Mouse (Mus musculus): ENCODE measurements around the gene 1700029I15Rik. TPM values are rescaled to one million over a fixed set of nuclear protein-coding genes. Genes with fewer than 3 reads are reported as not detected.

The 1700029I15Rik gene
- polyA plus RNA-seq, 1 experiment from 2014 or later = 2.7 TPM

DNA sequence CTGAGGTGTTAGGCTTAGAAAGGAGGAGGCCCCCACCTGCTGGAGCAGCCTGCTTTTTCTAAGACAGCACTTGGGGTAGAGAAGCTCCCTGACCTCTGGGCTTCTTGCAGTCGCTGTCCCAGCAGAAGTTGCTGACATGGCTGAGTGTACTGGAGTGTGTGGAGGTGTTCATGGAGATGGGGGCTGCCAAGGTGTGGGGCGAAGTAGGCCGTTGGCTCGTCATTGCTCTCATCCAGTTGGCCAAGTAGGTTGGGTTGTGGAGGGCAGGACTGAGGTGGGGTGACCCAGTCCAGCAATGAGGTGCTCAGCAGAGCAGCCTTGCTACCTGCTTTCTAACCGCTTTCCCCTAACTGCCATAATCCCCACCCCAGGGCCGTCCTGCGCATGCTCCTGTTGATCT is 5.0 kb upstream of the 1700029I15Rik start:
- Histone ChIP-seq H3K36me3 (peaks cover 50% of the 10 kb centered on the region), H3K27ac (no peak overlapping the region), H3K4me1 (peaks cover 20% of the 10 kb centered on the region), H3K4me3 (no peak overlapping the region), H3K9me3 (no peaks in the 10 kb centered on the region), H3K27me3 (ENCODE audit: insufficient read depth, poor library complexity, severe bottlenecking) (peaks cover 17% of the 10 kb centered on the region)
- no peak for DNase-seq (ENCODE audit: low spot score)
- 89% methylated on average over 7 of the region's 7 CpGs for WGBS

DNA sequence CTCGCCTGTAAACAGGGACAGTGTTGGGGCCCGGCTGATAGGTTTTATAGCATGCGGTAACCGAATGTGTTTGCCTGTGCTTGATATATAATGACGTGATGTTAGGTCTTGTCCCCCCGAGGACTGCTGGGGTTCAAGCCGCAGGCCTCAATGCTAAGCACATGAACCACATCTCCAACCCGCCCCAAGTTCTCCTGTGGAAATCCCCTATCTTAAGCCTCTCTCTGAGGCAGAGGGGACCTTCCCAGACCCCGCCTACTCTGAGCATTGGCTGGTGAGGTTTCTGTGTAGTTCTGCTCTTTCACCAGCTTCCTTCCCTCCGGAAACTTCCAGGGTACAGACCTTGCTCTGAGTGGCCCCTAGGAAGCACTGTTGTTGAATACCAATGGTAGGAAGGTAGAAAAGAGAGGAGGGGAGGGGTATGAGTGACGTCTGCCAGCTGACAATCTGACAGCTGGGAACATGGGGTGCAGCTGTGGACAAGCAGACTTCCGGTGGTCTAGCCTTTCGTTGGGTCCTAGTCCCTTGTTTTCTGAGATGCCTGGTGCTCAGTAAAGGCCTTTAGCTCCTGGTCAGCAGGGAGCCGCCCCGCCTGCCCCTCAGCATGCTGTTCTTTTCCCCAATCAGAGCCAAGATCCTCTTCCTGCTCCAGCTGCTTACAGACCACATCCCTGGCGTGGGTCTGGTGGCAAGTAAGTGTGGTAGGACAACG is 2.4 kb upstream of the 1700029I15Rik start:
- H3K27ac ChIP-seq = no peak overlapping the region
- no peak for DNase-seq (ENCODE audit: low spot score)
- WGBS = 80% methylated on average over 17 of the region's 17 CpGs
- no peaks in the 10 kb centered on the region for H3K27me3 ChIP-seq (ENCODE audit: insufficient read depth, poor library complexity, severe bottlenecking)
- H3K4me1 ChIP-seq = peaks cover 16% of the 10 kb centered on the region
- no peaks in the 10 kb centered on the region for H3K9me3 ChIP-seq
- H3K4me3 ChIP-seq = no peak overlapping the region
- H3K36me3 ChIP-seq = peaks cover 72% of the 10 kb centered on the region

DNA sequence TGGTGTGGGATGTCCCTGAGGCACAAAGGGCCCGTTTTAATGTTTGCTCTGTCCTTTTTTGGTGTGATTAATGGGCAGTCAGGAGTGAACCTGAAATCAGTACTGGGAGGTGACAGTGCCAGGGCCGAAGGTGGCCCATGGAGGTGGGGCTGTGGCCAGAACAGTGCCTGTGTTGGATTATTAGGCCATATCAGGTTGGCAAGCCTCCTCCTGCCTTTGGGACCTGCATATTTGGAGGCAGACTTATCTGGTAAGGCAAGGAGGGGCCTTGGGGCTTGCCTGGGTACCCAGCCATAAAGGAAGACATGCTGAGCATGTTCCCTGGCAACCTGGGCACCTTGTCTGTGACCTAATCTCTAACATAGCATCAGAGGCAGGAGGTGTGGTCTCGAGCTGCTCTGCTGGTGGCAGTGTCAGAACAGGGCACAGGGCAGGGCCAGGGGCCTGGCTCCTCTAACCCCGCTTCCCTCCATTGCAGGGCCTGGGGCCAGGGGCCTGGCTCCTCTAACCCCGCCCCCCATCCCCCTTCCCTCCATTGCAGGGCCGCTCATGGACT is 1.8 kb upstream of the 1700029I15Rik start:
- 77% methylated on average over 6 of the region's 6 CpGs for WGBS
- Histone ChIP-seq H3K9me3 (no peaks in the 10 kb centered on the region), H3K27ac (no peak overlapping the region), H3K36me3 (peaks cover 78% of the 10 kb centered on the region), H3K4me3 (no peak overlapping the region), H3K27me3 (ENCODE audit: insufficient read depth, poor library complexity, severe bottlenecking) (0 out of 2 replicates have a peak, but pooled peaks cover 5% of the 10 kb centered on the region), H3K4me1 (peaks cover 17% of the 10 kb centered on the region)
- DNase-seq (ENCODE audit: low spot score) = no peak

DNA sequence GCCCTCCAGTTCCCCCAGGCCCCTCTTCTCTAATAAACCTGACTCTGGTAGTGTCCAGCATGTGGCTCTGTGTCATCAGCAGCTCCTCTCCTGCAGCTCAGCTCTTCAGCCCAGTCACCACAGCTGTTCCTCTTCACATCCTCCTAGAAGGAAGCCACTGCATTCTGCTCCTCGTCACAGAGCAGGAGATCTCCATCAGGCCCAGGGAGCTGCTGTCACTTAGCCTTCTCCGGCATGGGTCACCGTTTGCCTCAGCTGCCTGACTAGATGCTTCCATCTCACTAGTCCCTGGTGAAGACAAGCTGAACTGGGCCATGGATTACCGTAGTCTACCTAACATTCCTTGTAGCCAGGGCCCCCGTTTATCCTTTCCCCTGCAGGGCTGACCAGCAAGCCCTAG is 1.2 kb upstream of the 1700029I15Rik start:
- WGBS = 80% methylated on average over 5 of the region's 5 CpGs
- Histone ChIP-seq H3K4me1 (peaks cover 13% of the 10 kb centered on the region), H3K27ac (no peak overlapping the region), H3K36me3 (peaks cover 84% of the 10 kb centered on the region), H3K27me3 (ENCODE audit: insufficient read depth, poor library complexity, severe bottlenecking) (peaks cover 9% of the 10 kb centered on the region; the same call in 1 of the 2 replicates), H3K4me3 (no peak overlapping the region), H3K9me3 (no peaks in the 10 kb centered on the region)
- no peak for DNase-seq (ENCODE audit: low spot score)

DNA sequence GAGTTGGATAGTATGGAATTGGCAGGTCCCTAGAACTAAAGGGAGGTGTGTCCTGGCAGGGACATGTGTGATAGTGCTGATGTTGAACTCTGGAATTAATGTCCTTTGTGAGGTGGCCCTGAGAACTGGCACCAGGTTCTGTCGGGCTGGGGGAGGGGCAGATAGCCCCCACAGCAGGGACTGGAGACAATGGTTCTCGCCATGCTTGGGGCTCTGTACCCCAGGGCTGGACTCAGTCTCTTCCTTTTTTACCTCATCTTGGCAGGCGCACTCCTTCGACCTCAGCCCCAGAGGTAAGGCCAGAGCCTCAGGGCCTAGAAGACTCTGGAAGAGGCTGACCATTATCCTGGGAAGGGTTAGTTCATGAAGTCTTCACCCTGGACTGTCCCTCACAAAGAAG is 421 bp downstream of the 1700029I15Rik start:
- peaks cover 12% of the 10 kb centered on the region for H3K4me1 ChIP-seq
- H3K4me3 ChIP-seq = no peak overlapping the region
- no peak for DNase-seq (ENCODE audit: low spot score)
- H3K36me3 ChIP-seq = peaks cover 90% of the 10 kb centered on the region
- no peaks in the 10 kb centered on the region for H3K9me3 ChIP-seq
- H3K27me3 ChIP-seq (ENCODE audit: insufficient read depth, poor library complexity, severe bottlenecking) = peaks cover 25% of the 10 kb centered on the region
- WGBS = 84% methylated on average over 4 of the region's 4 CpGs
- no peak overlapping the region for H3K27ac ChIP-seq

DNA sequence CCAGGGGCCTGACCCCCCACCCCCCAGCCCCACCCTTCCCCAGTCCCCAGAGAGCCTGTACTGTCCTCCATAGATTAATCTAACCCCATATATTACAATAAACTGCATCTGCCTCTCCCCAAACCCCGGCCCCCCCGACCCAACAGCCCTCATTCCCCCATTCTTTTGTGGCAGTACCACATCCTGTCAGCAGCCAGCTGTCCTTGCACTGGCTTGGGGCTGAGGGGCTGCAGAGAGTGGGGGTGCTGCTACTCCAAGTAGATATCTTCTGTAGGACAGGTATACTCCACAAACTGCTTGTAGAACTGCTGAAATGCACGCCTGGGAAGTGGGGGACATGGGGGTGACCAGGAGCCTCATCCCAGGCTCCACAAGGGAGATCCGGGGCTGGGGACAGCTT is 1.8 kb downstream of the 1700029I15Rik start:
- Histone ChIP-seq H3K27ac (no peak overlapping the region), H3K36me3 (peaks cover 78% of the 10 kb centered on the region), H3K9me3 (no peaks in the 10 kb centered on the region), H3K4me3 (no peak overlapping the region), H3K27me3 (ENCODE audit: insufficient read depth, poor library complexity, severe bottlenecking) (peaks cover 32% of the 10 kb centered on the region), H3K4me1 (peaks cover 26% of the 10 kb centered on the region)
- 77% methylated on average over 4 of the region's 4 CpGs for WGBS
- DNase-seq (ENCODE audit: low spot score) = no peak

DNA sequence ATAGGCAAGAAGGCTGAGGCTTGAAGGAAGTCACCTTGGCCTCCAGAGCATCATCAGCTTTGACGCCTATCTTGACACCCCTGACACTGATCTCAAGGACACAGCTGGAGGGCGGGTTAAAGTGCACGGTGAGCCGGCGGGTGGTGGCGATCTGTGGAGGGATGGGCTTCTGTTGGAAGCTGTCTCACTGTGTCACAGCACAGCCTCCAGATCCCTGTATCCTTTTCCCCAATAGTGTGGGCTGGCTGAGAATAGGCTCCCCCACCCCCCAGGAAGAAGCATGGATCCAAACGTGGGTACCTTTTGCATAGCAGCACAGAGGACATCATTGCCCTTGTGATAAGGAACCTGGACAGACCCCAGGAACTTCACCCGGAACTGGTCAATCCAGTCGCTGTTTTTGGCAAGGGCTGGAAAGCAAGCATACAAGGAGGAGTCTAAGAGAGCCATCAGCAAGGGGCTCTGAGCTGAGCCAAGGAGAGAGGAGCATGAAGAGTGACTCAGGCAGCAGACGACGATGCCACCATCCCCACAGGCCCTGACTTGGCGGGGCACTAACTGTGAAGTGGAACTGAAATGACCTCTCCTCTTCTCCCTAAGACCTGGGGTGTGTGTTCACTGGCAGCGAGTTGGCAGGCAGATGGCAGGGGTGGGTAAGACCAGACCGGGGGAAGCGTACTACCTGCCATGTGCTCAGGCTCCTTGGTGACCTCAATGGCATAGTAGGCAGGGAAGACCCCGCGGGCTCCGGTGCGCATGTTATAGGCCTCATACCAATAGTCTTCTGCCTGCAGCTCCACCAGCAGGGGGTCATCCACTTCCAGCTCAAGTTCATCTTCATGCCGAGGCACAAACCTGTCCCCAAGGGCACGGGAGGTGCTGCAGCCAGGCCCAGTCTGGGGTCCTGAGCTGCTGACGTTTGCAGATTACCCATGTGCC is 3.0 kb downstream of the 1700029I15Rik start:
- H3K4me3 ChIP-seq = no peak overlapping the region
- H3K27ac ChIP-seq = no peak overlapping the region
- H3K9me3 ChIP-seq = no peaks in the 10 kb centered on the region
- peaks cover 36% of the 10 kb centered on the region for H3K27me3 ChIP-seq (ENCODE audit: insufficient read depth, poor library complexity, severe bottlenecking)
- WGBS = 65% methylated on average over 22 of the region's 22 CpGs
- DNase-seq (ENCODE audit: low spot score) = no peak
- peaks cover 65% of the 10 kb centered on the region for H3K36me3 ChIP-seq
- peaks cover 39% of the 10 kb centered on the region for H3K4me1 ChIP-seq

DNA sequence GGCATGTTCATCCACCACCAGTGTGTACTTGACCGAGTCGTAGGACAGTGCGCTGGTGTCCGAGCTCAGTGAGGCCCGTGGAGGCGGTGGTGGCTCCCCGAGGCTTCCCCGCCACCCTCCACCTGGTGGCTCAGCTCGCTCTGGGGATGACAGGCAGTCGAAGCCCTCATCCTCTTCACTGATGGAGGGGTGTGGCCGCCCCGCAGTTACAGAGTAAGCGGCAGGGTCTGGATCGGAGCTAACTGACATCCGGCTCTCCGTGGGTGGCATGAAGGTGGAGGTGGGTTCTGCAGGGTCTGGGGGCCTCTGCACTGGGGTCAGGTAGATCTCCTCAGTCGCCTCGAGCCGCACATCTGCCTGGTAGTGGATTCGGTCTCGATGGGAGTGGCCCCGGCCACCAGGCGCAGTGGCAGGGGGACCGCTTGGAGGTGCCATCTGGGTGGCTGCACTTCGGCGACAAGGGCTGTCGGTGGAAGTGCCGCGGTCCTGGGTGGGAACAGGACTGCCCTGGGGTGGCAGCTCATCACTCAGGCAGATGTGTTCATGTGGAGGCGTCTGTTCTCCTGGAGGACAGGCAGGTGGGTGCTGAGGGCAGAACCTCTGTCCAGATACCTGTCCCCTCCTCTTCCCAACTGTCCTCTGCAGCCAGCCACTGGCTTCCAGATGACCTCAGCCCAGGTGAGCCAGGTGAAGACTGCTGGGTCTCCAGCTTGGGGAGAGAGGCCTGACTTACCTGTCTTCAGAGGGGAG is 4.7 kb downstream of the 1700029I15Rik start:
- Histone ChIP-seq H3K4me1 (peaks cover 54% of the 10 kb centered on the region), H3K27ac (no peak overlapping the region; the same call in 1 of the 2 replicates), H3K9me3 (no peaks in the 10 kb centered on the region), H3K4me3 (no peak overlapping the region), H3K27me3 (ENCODE audit: insufficient read depth, poor library complexity, severe bottlenecking) (peaks cover 52% of the 10 kb centered on the region), H3K36me3 (peaks cover 50% of the 10 kb centered on the region)
- 80% methylated on average over 30 of the region's 30 CpGs for WGBS
- DNase-seq (ENCODE audit: low spot score) = no peak

DNA sequence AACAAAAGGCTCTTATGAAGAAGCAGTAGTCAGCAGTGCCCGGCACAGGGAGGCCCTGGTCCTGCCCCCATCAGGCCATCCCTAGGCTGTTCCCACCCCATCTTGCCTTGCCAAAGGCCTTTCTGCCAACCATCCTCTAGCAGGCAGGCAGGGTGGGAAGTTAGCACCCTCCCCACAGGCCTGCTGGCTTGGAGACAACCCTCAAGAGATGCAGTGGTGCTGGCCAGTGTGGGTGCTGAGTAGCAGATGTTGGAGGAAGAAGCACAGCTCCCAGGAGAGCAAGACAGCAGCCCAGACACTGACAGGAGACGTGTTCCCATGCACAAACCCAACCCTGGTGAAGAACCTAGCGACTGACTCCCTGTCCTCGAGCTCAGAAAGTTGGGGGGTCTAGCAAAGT is 5.3 kb downstream of the 1700029I15Rik start:
- peaks cover 61% of the 10 kb centered on the region for H3K4me1 ChIP-seq
- DNase-seq (ENCODE audit: low spot score) = no peak
- peaks cover 45% of the 10 kb centered on the region for H3K36me3 ChIP-seq
- no peaks in the 10 kb centered on the region for H3K9me3 ChIP-seq
- H3K27me3 ChIP-seq (ENCODE audit: insufficient read depth, poor library complexity, severe bottlenecking) = peaks cover 58% of the 10 kb centered on the region
- no peak overlapping the region for H3K27ac ChIP-seq
- H3K4me3 ChIP-seq = no peak overlapping the region
- 81% methylated on average over 4 of the region's 4 CpGs for WGBS

DNA sequence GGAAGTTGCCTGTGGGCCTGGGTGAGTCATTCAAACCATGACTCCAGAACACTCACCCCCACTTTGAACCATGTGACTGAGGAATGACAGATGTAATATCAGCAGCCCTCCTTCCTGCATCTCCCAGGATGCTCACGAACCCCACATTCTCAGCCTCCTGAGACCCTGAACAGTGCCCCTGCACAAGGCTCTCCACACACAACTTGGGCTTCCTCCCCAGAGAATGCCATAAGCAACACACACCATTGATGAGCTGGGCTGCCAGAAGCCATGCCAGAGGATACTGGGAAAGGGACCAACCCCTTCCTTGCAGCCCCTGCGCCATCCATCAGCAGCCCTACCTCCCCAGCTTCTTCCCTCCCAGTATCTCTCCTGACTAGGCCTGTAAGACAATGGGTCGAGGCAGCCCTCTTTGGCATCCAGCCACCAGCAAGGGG is 5.8 kb downstream of the 1700029I15Rik start:
- no peaks in the 10 kb centered on the region for H3K9me3 ChIP-seq
- H3K27ac ChIP-seq = no peak overlapping the region
- 62% methylated on average over 3 of the region's 3 CpGs for WGBS
- H3K27me3 ChIP-seq (ENCODE audit: insufficient read depth, poor library complexity, severe bottlenecking) = peaks cover 63% of the 10 kb centered on the region
- no peak for DNase-seq (ENCODE audit: low spot score)
- H3K4me3 ChIP-seq = peak overlapping the region; percentile 72
- H3K36me3 ChIP-seq = peaks cover 41% of the 10 kb centered on the region
- peaks cover 65% of the 10 kb centered on the region for H3K4me1 ChIP-seq

DNA sequence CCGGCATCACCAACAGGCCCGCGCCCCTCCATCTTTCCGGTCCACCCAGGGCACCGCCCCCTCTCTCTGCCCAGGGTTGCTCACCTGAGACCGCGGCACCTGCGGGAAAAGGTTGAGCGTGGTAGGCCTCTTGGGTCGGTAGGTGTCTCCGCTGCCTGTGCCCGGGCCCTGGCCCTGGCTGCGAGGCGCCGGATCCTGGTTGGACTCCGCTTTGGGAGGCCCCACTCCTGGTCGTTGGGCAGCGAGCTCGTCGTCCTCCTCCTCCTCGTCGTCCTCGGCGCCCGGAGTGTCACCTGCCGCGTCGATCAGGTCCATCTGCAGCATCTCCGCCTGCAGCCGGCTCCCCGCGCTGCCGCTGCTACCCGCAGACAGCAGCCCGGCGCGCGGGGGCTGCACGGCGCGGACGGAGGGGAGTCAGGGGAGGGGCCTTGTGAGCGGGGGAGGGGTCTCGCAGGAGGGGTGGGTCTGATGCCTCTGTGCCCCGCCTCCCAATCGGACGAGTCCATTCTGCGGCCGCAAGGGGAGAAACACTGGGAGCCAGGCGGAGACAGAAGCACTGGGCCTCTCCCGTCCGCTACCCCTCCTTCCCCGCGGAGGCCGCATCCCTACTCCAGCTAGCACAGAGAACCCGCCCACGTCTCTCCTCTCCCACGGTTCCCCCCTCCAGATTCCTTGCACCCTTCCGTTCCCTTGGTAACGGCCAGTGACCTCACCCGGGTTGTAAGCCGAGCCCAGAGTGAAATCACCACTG is 6.7 kb downstream of the 1700029I15Rik start:
- DNase-seq (ENCODE audit: low spot score) = peak; percentile 94
- Histone ChIP-seq H3K4me1 (peaks cover 68% of the 10 kb centered on the region), H3K27ac (peak overlapping the region; percentile 90), H3K9me3 (no peaks in the 10 kb centered on the region), H3K36me3 (peaks cover 34% of the 10 kb centered on the region), H3K27me3 (ENCODE audit: insufficient read depth, poor library complexity, severe bottlenecking) (peaks cover 73% of the 10 kb centered on the region), H3K4me3 (peak overlapping the region; percentile 72)
- 1% methylated on average over 57 of the region's 62 CpGs for WGBS

DNA sequence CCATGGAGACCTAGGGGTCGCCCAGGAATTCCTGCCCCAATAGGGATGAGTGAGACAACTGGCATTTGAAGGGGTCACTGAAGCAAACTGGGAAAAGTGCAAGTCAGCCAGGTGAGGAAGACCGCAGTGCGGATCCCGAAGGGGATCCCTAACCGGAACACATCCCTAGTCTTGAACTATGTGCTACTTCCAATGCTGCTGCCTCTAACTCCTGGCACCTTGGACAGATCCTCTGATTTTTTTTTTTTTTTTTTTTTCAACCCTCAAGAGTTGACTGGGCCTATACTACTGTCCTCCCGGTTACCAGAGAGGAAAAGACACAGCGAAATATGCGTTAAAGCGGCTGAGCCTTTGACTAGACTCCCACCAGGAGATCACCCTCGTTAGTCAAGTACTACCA is 7.3 kb downstream of the 1700029I15Rik start:
- peak overlapping the region; percentile 90 for H3K27ac ChIP-seq
- H3K27me3 ChIP-seq (ENCODE audit: insufficient read depth, poor library complexity, severe bottlenecking) = peaks cover 78% of the 10 kb centered on the region
- H3K4me1 ChIP-seq = peaks cover 68% of the 10 kb centered on the region
- H3K36me3 ChIP-seq = peaks cover 28% of the 10 kb centered on the region
- peak overlapping the region; percentile 72 for H3K4me3 ChIP-seq
- H3K9me3 ChIP-seq = no peaks in the 10 kb centered on the region
- DNase-seq (ENCODE audit: low spot score) = no peak
- 6% methylated on average over 10 of the region's 10 CpGs for WGBS
